Mouse (Mus musculus) kidney, embryonic 16.5 days (tissue): ENCODE data around the gene Npas3. TPM values are rescaled to one million over a fixed set of nuclear protein-coding genes. Genes with fewer than 3 reads are reported as not detected.

ENCODE experiments used
- ATAC-seq: fragments of 200-750 bp; cut with Nextera tagmentation; 2 replicates; pipeline ENCODE4 v1.8.0; 2017; ENCODE audit warnings: moderate TSS enrichment; ENCODE audit not compliant: low FRiP score, low TSS enrichment
- H3K27ac ChIP-seq: fragments of 300-500 bp; sonication (generic); 2 replicates; pipeline ENCODE4 v1.5.1; 2014; ENCODE audit warnings: low read length
- H3K27me3 ChIP-seq: fragments of 300-500 bp; sonication (generic); 2 replicates; pipeline ENCODE4 v1.6.1; 2014; ENCODE audit warnings: low read length, control low read depth, mixed read lengths; ENCODE audit not compliant: insufficient read depth
- H3K36me3 ChIP-seq: fragments of 300-500 bp; sonication (generic); 2 replicates; pipeline ENCODE4 v1.6.1; 2014; ENCODE audit warnings: low read length, control low read depth, mixed read lengths; ENCODE audit not compliant: insufficient read depth
- H3K4me1 ChIP-seq: fragments of 300-500 bp; sonication (generic); 2 replicates; pipeline ENCODE4 v1.6.1; 2014; ENCODE audit warnings: low read length, control low read depth, mixed read lengths; ENCODE audit not compliant: insufficient read depth
- H3K4me2 ChIP-seq: fragments of 300-500 bp; sonication (generic); replicated peaks from 2 replicates; pipeline ENCODE4 v1.6.1; 2014; ENCODE audit warnings: low read depth, low read length
- H3K4me3 ChIP-seq: fragments of 300-500 bp; sonication (generic); 2 replicates; pipeline ENCODE4 v1.5.1; 2014; ENCODE audit warnings: mild to moderate bottlenecking, low read length
- H3K9ac ChIP-seq: fragments of 300-500 bp; sonication (generic); replicated peaks from 2 replicates; pipeline ENCODE4 v1.6.1; 2014; ENCODE audit warnings: low read length
- H3K9me3 ChIP-seq: fragments of 300-500 bp; sonication (generic); 2 replicates; pipeline ENCODE4 v1.6.1; 2016; ENCODE audit warnings: low read length, control low read depth
- WGBS: fragments of 180-500 bp; shearing (Covaris S2); extraction: QIAGEN DNeasy Blood & Tissue Kit; methylation state at CpG from one replicate; pipeline ENCODE4 v1.1.7; 2014; 5-methylcytosine and 5-hydroxymethylcytosine counted together
- polyA plus RNA-seq: library from polyadenylated mRNA; unstranded; fragments of >200 nt; fragmentation: Nextera tagmentation; extraction: Ambion mirVana; gene quantifications from 2 replicates; pipeline ENCODE4 v1.2.1, GENCODE M21; 2015

Npas3 gene
- polyA plus RNA-seq, 1 experiment from 2014 or later: 0.92 TPM

DNA sequence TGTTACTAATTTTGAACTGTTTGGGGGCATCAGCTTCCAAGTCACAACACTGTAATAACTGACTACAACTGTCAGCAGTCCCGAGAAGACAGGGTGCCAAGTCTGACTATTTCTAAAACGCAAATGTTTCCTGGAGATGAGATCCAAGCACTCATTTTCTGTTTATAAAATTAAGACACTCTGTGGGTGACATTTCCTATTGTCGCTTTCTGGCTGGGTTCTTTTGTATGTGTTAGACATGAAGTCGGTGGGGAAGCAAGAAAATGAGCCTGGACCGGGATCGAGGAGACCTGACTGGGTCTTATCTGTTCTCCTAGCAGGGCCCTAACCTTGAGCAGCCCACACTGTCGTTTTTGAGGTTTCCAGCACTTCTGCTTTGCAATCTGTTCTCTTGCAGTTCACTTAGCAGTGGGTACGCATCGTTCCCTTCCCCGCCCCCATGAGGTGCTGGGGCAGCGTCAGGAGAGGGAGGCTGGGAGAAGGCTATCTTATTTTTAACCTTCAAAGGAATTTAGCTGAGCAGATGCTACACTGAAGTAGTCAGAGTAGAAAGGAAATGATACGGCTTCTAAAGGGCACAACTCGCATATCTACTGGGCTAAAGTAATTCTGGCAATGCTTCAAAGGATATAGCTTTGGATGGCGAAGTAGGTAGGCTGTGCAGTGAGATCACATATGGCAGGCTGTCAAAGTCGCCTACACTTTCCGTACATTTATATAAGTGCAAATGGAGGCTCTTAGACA, 593.6 kb downstream of the Npas3 start:
- no peak overlapping the region for H3K4me3 ChIP-seq
- H3K27ac ChIP-seq: no peak overlapping the region
- no peaks in the 10 kb centered on the region for H3K27me3 ChIP-seq
- no peak overlapping the region for H3K4me2 ChIP-seq
- no peak overlapping the region for H3K9ac ChIP-seq
- H3K9me3 ChIP-seq: no peaks in the 10 kb centered on the region
- no peak for ATAC-seq
- peaks cover 11% of the 10 kb centered on the region; the same call in 1 of the 2 replicates for H3K4me1 ChIP-seq
- no peaks in the 10 kb centered on the region for H3K36me3 ChIP-seq
- WGBS: 70% methylated on average over 16 of the region's 16 CpGs

- H3K9ac ChIP-seq: no peak overlapping the region
- H3K9me3 ChIP-seq: no peaks in the 10 kb centered on the region
- 57% methylated on average over 3 of the region's 3 CpGs for WGBS
- no peak for ATAC-seq
- no peak overlapping the region for H3K4me3 ChIP-seq
- H3K36me3 ChIP-seq: no peaks in the 10 kb centered on the region
- H3K27me3 ChIP-seq: no peaks in the 10 kb centered on the region
- H3K4me1 ChIP-seq: 0 out of 2 replicates have a peak, but pooled peaks cover 5% of the 10 kb centered on the region
- H3K4me2 ChIP-seq: no peak overlapping the region
- no peak overlapping the region for H3K27ac ChIP-seq
Observed at GRCm38 (mm10) chr12:53843626-53844025, 595.1 kb downstream of the Npas3 start.

- H3K4me3 ChIP-seq: no peak overlapping the region
- WGBS: 79% methylated on average over 12 of the region's 12 CpGs
- H3K36me3 ChIP-seq: no peaks in the 10 kb centered on the region
- H3K9ac ChIP-seq: no peak overlapping the region
- H3K9me3 ChIP-seq: no peaks in the 10 kb centered on the region
- ATAC-seq: no peak
- H3K4me2 ChIP-seq: no peak overlapping the region
- no peaks in the 10 kb centered on the region for H3K4me1 ChIP-seq
- H3K27me3 ChIP-seq: no peaks in the 10 kb centered on the region
- no peak overlapping the region for H3K27ac ChIP-seq
Observed at GRCm38 (mm10) chr12:53846154-53846665, 597.7 kb downstream of the Npas3 start.

GRCm38 (mm10) chr12:53849263-53849662, 600.8 kb downstream of the Npas3 start:
- no peaks in the 10 kb centered on the region for H3K9me3 ChIP-seq
- 52% methylated on average over 2 of the region's 2 CpGs for WGBS
- no peaks in the 10 kb centered on the region for H3K36me3 ChIP-seq
- H3K9ac ChIP-seq: no peak overlapping the region
- no peak overlapping the region for H3K4me3 ChIP-seq
- no peak for ATAC-seq
- H3K27ac ChIP-seq: no peak overlapping the region
- no peaks in the 10 kb centered on the region for H3K4me1 ChIP-seq
- H3K27me3 ChIP-seq: no peaks in the 10 kb centered on the region
- no peak overlapping the region for H3K4me2 ChIP-seq

- ATAC-seq: no peak
- no peak overlapping the region for H3K4me3 ChIP-seq
- WGBS: 83% methylated on average over 2 of the region's 2 CpGs
- no peaks in the 10 kb centered on the region for H3K9me3 ChIP-seq
- H3K27ac ChIP-seq: no peak overlapping the region
- H3K36me3 ChIP-seq: no peaks in the 10 kb centered on the region
- no peak overlapping the region for H3K4me2 ChIP-seq
- no peaks in the 10 kb centered on the region for H3K27me3 ChIP-seq
- no peak overlapping the region for H3K9ac ChIP-seq
- no peaks in the 10 kb centered on the region for H3K4me1 ChIP-seq
Observed at GRCm38 (mm10) chr12:53852432-53852831, 604.0 kb downstream of the Npas3 start.

- H3K27ac ChIP-seq: no peak overlapping the region
- no peak overlapping the region for H3K9ac ChIP-seq
- H3K4me2 ChIP-seq: no peak overlapping the region
- no peaks in the 10 kb centered on the region for H3K4me1 ChIP-seq
- no peaks in the 10 kb centered on the region for H3K36me3 ChIP-seq
- ATAC-seq: no peak
- no peak overlapping the region for H3K4me3 ChIP-seq
- H3K9me3 ChIP-seq: no peaks in the 10 kb centered on the region
- no peaks in the 10 kb centered on the region for H3K27me3 ChIP-seq
Observed at GRCm38 (mm10) chr12:53860176-53860575, 611.7 kb downstream of the Npas3 start.

DNA sequence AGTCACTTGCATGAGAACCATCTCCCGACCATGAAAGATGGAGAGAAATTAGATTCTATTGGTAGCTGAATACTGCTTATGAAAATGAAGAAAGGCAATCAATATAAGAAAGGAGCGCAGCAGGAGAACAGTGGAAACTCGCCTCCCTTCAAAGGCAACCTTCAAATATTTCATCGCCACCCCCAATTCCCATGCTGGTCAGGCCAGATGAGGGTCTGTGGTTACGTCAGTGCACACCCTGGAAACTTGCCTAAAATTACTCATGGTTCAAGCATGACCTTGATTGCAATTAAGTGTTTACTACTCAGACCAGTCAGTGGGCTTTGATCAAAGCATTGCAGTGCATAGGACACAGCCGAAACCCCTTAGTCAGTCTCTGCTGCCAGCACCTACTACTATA, 613.8 kb downstream of the Npas3 start:
- ATAC-seq: no peak
- 71% methylated on average over 6 of the region's 6 CpGs for WGBS
- H3K4me3 ChIP-seq: no peak overlapping the region

DNA sequence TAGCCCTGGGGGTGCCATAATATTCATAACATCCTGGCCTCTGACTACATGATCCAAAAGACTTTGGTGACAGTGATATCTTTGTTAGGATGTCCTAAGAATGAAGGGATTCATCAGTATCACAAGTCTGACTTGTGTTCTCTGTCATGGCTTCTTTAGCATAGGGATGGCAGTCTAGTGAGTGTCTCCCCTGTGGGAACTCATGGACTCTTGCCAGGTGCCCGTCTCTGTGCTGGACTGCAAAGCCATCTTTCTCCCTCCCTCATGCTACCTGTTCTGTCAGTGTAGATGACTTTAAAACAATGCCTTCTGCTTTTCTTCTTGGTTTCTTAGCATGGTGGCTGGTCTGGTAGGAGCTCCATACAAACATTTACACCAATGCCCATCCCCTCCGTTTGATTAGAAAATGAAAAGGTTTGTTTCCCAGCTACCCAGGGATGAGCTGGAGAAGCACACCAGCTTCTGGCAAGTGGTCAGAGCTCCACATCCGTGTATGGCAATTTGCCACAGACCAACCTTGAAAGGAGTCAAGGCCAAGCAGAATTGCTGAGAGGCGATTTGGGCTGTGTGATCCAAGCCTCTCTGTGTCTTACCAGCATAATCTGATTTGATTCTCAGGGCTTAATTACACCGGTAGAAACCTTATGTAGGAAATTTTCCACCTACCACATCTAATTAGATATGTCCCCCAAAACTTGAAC, 616.1 kb downstream of the Npas3 start:
- Histone ChIP-seq H3K27me3 (no peaks in the 10 kb centered on the region), H3K9me3 (no peaks in the 10 kb centered on the region), H3K4me1 (no peaks in the 10 kb centered on the region), H3K36me3 (no peaks in the 10 kb centered on the region), H3K9ac (no peak overlapping the region), H3K27ac (no peak overlapping the region), H3K4me3 (no peak overlapping the region), H3K4me2 (no peak overlapping the region)
- 76% methylated on average over 5 of the region's 5 CpGs for WGBS
- ATAC-seq: no peak

More for the DNA sequence above, 613.8 kb downstream of the Npas3 start:
- Histone ChIP-seq H3K27me3 (no peaks in the 10 kb centered on the region), H3K4me2 (no peak overlapping the region), H3K4me1 (no peaks in the 10 kb centered on the region), H3K36me3 (no peaks in the 10 kb centered on the region), H3K9me3 (no peaks in the 10 kb centered on the region), H3K27ac (no peak overlapping the region), H3K9ac (no peak overlapping the region)

- H3K27ac ChIP-seq: no peak overlapping the region
- H3K4me2 ChIP-seq: no peak overlapping the region
- no peaks in the 10 kb centered on the region for H3K4me1 ChIP-seq
- H3K27me3 ChIP-seq: no peaks in the 10 kb centered on the region
- H3K9ac ChIP-seq: no peak overlapping the region
- no peak for ATAC-seq
- H3K9me3 ChIP-seq: no peaks in the 10 kb centered on the region
- 53% methylated on average over 2 of the region's 2 CpGs for WGBS
- H3K36me3 ChIP-seq: no peaks in the 10 kb centered on the region
- H3K4me3 ChIP-seq: no peak overlapping the region
Observed at GRCm38 (mm10) chr12:53865691-53866090, 617.2 kb downstream of the Npas3 start.

- Histone ChIP-seq H3K36me3 (no peaks in the 10 kb centered on the region), H3K9ac (no peak overlapping the region), H3K4me1 (no peaks in the 10 kb centered on the region), H3K4me3 (no peak overlapping the region), H3K27me3 (no peaks in the 10 kb centered on the region), H3K27ac (no peak overlapping the region), H3K9me3 (no peaks in the 10 kb centered on the region), H3K4me2 (no peak overlapping the region)
- WGBS: 59% methylated on average over 4 of the region's 4 CpGs
- no peak for ATAC-seq
Observed at GRCm38 (mm10) chr12:53869981-53870380, 621.5 kb downstream of the Npas3 start.
